ENCODE assay signal across 9 mouse cellular contexts in genomic region chr9:45221567-45221966, GRCm38 (mm10). TPM values are rescaled to one million over a fixed set of nuclear protein-coding genes. Genes with fewer than 3 reads are reported as not detected.
A peak's percentile ranks its signal among the peaks of the same experiment; 100 is the strongest.
DNase-seq lines count a peak whose midpoint lies in the region; ATAC-seq and TF ChIP-seq lines count a peak whose summit lies in the region.
"Had no signal": no experiment of that assay in that cellular context is flagged by ENCODE, and none has a peak within 500 bp of the region (broad histone marks: within the 10 kb centered on the region; RNA-seq: fewer than 3 reads in every experiment).

No protein-coding gene starts in this region.

- ATAC-seq in CD4-positive, CD25-positive, alpha-beta regulatory T cell, adult 4 months, result peak; percentile 90
- peak; percentile 93 for ATAC-seq in common myeloid progenitor, adult 5-6 weeks (replicated peaks; ENCODE audit: low read depth, poor library complexity, severe bottlenecking)
- 0 out of 2 replicates have a peak, but pooled peaks have one; percentile 69 for ATAC-seq in lung, embryonic 14.5 days (ENCODE audit: insufficient read depth)

- no peak overlapping the region for H3K9ac ChIP-seq in lung, embryonic 14.5 days
- H3K9ac ChIP-seq: limb, embryonic 15.5 days had no signal

- peak; percentile 92 for DNase-seq in adipocyte (ENCODE audit: low spot score)
- DNase-seq in heart, adult 8-10 months (ENCODE audit: low spot score), result peak; percentile 85
- peak; percentile 89 to 97 for DNase-seq in kidney, postnatal 36 days
- DNase-seq in lung, embryonic 14.5 days, result peak; percentile 97
- DNase-seq in right cerebral cortex, postnatal 10 days (ENCODE audit: low spot score in 2 of 2), result peak; percentile 89 to 95
- peak; percentile 80 for DNase-seq in urinary bladder, adult 2 months (ENCODE audit: low spot score)

- H3K4me1 ChIP-seq in lung, embryonic 14.5 days (ENCODE audit: insufficient read depth), result no peaks in the 10 kb centered on the region
- H3K4me1 ChIP-seq: limb, embryonic 15.5 days had no signal

- no peaks in the 10 kb centered on the region for H3K36me3 ChIP-seq in lung, embryonic 14.5 days (ENCODE audit: insufficient read depth)
- H3K36me3 ChIP-seq: limb, embryonic 15.5 days had no signal

- no peak overlapping the region for H3K27ac ChIP-seq in lung, embryonic 14.5 days (ENCODE audit: low read depth)
- H3K27ac ChIP-seq: limb, embryonic 15.5 days had no signal

- no peak overlapping the region for H3K4me3 ChIP-seq in lung, embryonic 14.5 days (ENCODE audit: low read depth, low read length)
- H3K4me3 ChIP-seq: limb, embryonic 15.5 days had no signal

- no peak overlapping the region for H3K4me2 ChIP-seq in lung, embryonic 14.5 days
- H3K4me2 ChIP-seq: limb, embryonic 15.5 days had no signal

- 7% methylated on average over 6 of the region's 6 CpGs for WGBS in lung, embryonic 14.5 days

- no peaks in the 10 kb centered on the region for H3K9me3 ChIP-seq in lung, embryonic 14.5 days (ENCODE audit: low read depth, low read length)
- H3K9me3 ChIP-seq: limb, embryonic 15.5 days had no signal

- peak; percentile 99 for TF ChIP-seq CTCF in lung, embryonic 14.5 days (IDR thresholded peaks at IDR 0.05; ENCODE audit: low read depth)

- no peaks in the 10 kb centered on the region for H3K27me3 ChIP-seq in lung, embryonic 14.5 days (ENCODE audit: insufficient read depth, low read length)
- H3K27me3 ChIP-seq: limb, embryonic 15.5 days had no signal

RNA-seq across cellular contexts. Expression of gene Tmprss4, which starts 17.7 kb away (rescaled TPM):
- not detected for polyA plus RNA-seq in CD4-positive, CD25-positive, alpha-beta regulatory T cell, adult 4 months (2017; shearing (Covaris generic))
- 0.19 TPM in 1 of 2 replicates, not detected in the other for total RNA-seq in common myeloid progenitor, adult 5-6 weeks (2017)
- total RNA-seq in heart, adult 8-10 months (2022), result not detected
- polyA plus RNA-seq in lung, embryonic 14.5 days (2014; fragmentation: Nextera tagmentation; extraction: Ambion mirVana), result 0.54 and 1.1 TPM in 2 replicates
- polyA plus RNA-seq in urinary bladder, adult 2 months (2012; rRNA removed), result 5.6 and 5.9 TPM in 2 replicates

RNA-seq across cellular contexts. Expression of gene BC049352, which starts 39.8 kb away (rescaled TPM):
- polyA plus RNA-seq in CD4-positive, CD25-positive, alpha-beta regulatory T cell, adult 4 months (2017; shearing (Covaris generic)), result 1 to 10 TPM; 2.5 to 3.2 TPM
- not detected in 2 replicates for total RNA-seq in common myeloid progenitor, adult 5-6 weeks (2017)
- not detected for total RNA-seq in heart, adult 8-10 months (2022)
- 0.13 TPM in 1 of 2 replicates, not detected in the other for polyA plus RNA-seq in lung, embryonic 14.5 days (2014; fragmentation: Nextera tagmentation; extraction: Ambion mirVana)
- 0.06 TPM in 2 replicates for polyA plus RNA-seq in urinary bladder, adult 2 months (2012; rRNA removed)

RNA-seq across cellular contexts. Expression of gene Il10ra, which starts 47.4 kb away (rescaled TPM):
- 10 to 100 TPM; 38.8 to 66.0 TPM for polyA plus RNA-seq in CD4-positive, CD25-positive, alpha-beta regulatory T cell, adult 4 months (2017; shearing (Covaris generic))
- 3.5 and 8.2 TPM in 2 replicates for total RNA-seq in common myeloid progenitor, adult 5-6 weeks (2017)
- 1 to 10 TPM; 1.1 to 2.7 (median 1.3) TPM for total RNA-seq in heart, adult 8-10 months (2022)
- polyA plus RNA-seq in lung, embryonic 14.5 days (2014; fragmentation: Nextera tagmentation; extraction: Ambion mirVana), result 0.63 and 1.3 TPM in 2 replicates
- 5.1 and 5.3 TPM in 2 replicates for polyA plus RNA-seq in urinary bladder, adult 2 months (2012; rRNA removed)
